9 mouse cellular contexts compared by ENCODE assay signal in genomic region chr10:81385603-81386306, GRCm38 (mm10). TPM values are rescaled to one million over a fixed set of nuclear protein-coding genes. Genes with fewer than 3 reads are reported as not detected.
DNase-seq lines count a peak whose midpoint lies in the region; ATAC-seq and TF ChIP-seq lines count a peak whose summit lies in the region.
"Had no signal": no experiment of that assay in that cellular context is flagged by ENCODE, and none has a peak within 500 bp of the region (broad histone marks: within the 10 kb centered on the region; RNA-seq: fewer than 3 reads in every experiment).

No protein-coding gene starts in this region.

- no peak for TF ChIP-seq POLR2A in small intestine, adult 2 months (IDR thresholded peaks at IDR 0.05; ENCODE audit: low read depth, low read length)

- no peak for ATAC-seq in megakaryocyte, adult 5-6 weeks (ENCODE audit: poor library complexity, severe bottlenecking)
- no peak for ATAC-seq in limb, embryonic 11.5 days (ENCODE audit: insufficient number of reproducible peaks, low FRiP score, low TSS enrichment, low read depth)

- H3K27me3 ChIP-seq in megakaryocyte, embryonic 14.5 days (replicated peaks): no peaks in the 10 kb centered on the region
- no peaks in the 10 kb centered on the region for H3K27me3 ChIP-seq in limb, embryonic 11.5 days (ENCODE audit: control insufficient read depth, insufficient read depth, low read length)
- H3K27me3 ChIP-seq in small intestine, adult 2 months (ENCODE audit: control insufficient read depth, insufficient read depth, low read length): no peaks in the 10 kb centered on the region

- no peak overlapping the region for H3K9ac ChIP-seq in limb, embryonic 11.5 days (ENCODE audit: low read length)

- H3K9me3 ChIP-seq in megakaryocyte, embryonic 14.5 days: no peaks in the 10 kb centered on the region
- no peaks in the 10 kb centered on the region for H3K9me3 ChIP-seq in limb, embryonic 11.5 days (ENCODE audit: control insufficient read depth, low read length)

- H3K36me3 ChIP-seq in megakaryocyte, embryonic 14.5 days (replicated peaks; ENCODE audit: low read length): peaks cover 47% of the 10 kb centered on the region
- H3K36me3 ChIP-seq in limb, embryonic 11.5 days (ENCODE audit: control insufficient read depth, insufficient read depth, low read length): peaks cover 19% of the 10 kb centered on the region; the same call in 1 of the 2 replicates
- H3K36me3 ChIP-seq in small intestine, adult 2 months (ENCODE audit: control insufficient read depth, insufficient read depth, low read length): peaks cover 21% of the 10 kb centered on the region; the same call in 1 of the 2 replicates

- H3K4me2 ChIP-seq in limb, embryonic 11.5 days (ENCODE audit: low read depth, severe bottlenecking): peak overlapping the region; percentile 91; the same call in 1 of the 2 replicates

- DNase-seq in adrenal gland, postnatal 10 days: peak; percentile 52
- DNase-seq in adrenal gland, postnatal 4 days (ENCODE audit: low spot score in 2 of 2): no peak
- DNase-seq in limb, embryonic 11.5 days (ENCODE audit: low spot score): no peak
- DNase-seq in frontal cortex, postnatal 14 days (ENCODE audit: low spot score in 2 of 2): no peak
- no peak for DNase-seq in urinary bladder, adult 2 months (ENCODE audit: low spot score)
- DNase-seq: kidney, adult 8-10 months had no signal

- no peak for TF ChIP-seq CTCF in small intestine, adult 2 months (IDR thresholded peaks at IDR 0.05; ENCODE audit: extremely low read depth, insufficient read length, insufficient replicate concordance, low read depth, low read length)

- H3K27ac ChIP-seq in limb, embryonic 11.5 days (replicated peaks; ENCODE audit: low read depth, low read length): no peak overlapping the region
- H3K27ac ChIP-seq in small intestine, adult 2 months (ENCODE audit: insufficient read depth, low read depth, low read length): no peak overlapping the region

- peaks cover 77% of the 10 kb centered on the region for H3K4me1 ChIP-seq in megakaryocyte, embryonic 14.5 days
- H3K4me1 ChIP-seq in limb, embryonic 11.5 days (ENCODE audit: control insufficient read depth, insufficient read depth, low read length): peaks cover 6% of the 10 kb centered on the region
- H3K4me1 ChIP-seq in small intestine, adult 2 months (ENCODE audit: control insufficient read depth, insufficient read depth, insufficient read length, low read length): peaks cover 28% of the 10 kb centered on the region

- 87% methylated on average over 22 of the region's 22 CpGs for WGBS in limb, embryonic 11.5 days
- WGBS in small intestine, adult 2 months: 65% methylated on average over 22 of the region's 22 CpGs

- peak overlapping the region; percentile 91 for H3K4me3 ChIP-seq in megakaryocyte, embryonic 14.5 days (replicated peaks)
- no peak overlapping the region for H3K4me3 ChIP-seq in limb, embryonic 11.5 days (ENCODE audit: low read depth, low read length)
- H3K4me3 ChIP-seq in small intestine, adult 2 months (ENCODE audit: low read depth, low read length): peak overlapping the region; percentile 68; the same call in 1 of the 2 replicates

RNA-seq across cellular contexts. Expression of gene Gm48551, which starts 1.5 kb away (rescaled TPM):
- total RNA-seq in adrenal gland, postnatal 10 days (2021): 1 to 10 TPM; 1.1 to 1.6 TPM
- total RNA-seq in adrenal gland, postnatal 4 days (2021): 1 to 10 TPM; 1.7 to 1.8 TPM
- polyA plus RNA-seq in megakaryocyte, embryonic 14.5 days (2012; ENCODE audit: insufficient read depth, low replicate concordance): 0.89 TPM in 1 of 2 replicates, not detected in the other
- 0.83 and 2.9 TPM in 2 replicates for total RNA-seq in megakaryocyte, adult 5-6 weeks (2015)
- 0.33 TPM in 1 of 2 replicates, not detected in the other for total RNA-seq in megakaryocyte, adult 5-6 weeks (2017)
- 2.1 and 2.8 TPM in 2 replicates for polyA plus RNA-seq in limb, embryonic 11.5 days (2014; fragmentation: Nextera tagmentation; extraction: Ambion mirVana)
- polyA plus RNA-seq in small intestine, adult 2 months (2012; rRNA removed): 1.8 and 4.8 TPM in 2 replicates
- polyA plus RNA-seq in urinary bladder, adult 2 months (2012; rRNA removed): 3.6 and 3.8 TPM in 2 replicates

RNA-seq across cellular contexts. Expression of gene Dohh, which starts 1.5 kb away (rescaled TPM):
- 10 to 100 TPM; 52.8 to 54.2 TPM for total RNA-seq in adrenal gland, postnatal 10 days (2021)
- total RNA-seq in adrenal gland, postnatal 4 days (2021): 10 to 100 TPM; 49.4 to 49.7 TPM
- 80.4 and 114 TPM in 2 replicates for polyA plus RNA-seq in megakaryocyte, embryonic 14.5 days (2012; ENCODE audit: insufficient read depth, low replicate concordance)
- 5.4 and 5.7 TPM in 2 replicates for total RNA-seq in megakaryocyte, adult 5-6 weeks (2015)
- 21.9 and 42.4 TPM in 2 replicates for total RNA-seq in megakaryocyte, adult 5-6 weeks (2017)
- polyA plus RNA-seq in limb, embryonic 11.5 days (2014; fragmentation: Nextera tagmentation; extraction: Ambion mirVana): 53.7 and 55.7 TPM in 2 replicates
- polyA plus RNA-seq in small intestine, adult 2 months (2012; rRNA removed): 86.8 and 113 TPM in 2 replicates
- 42.9 and 47.4 TPM in 2 replicates for polyA plus RNA-seq in urinary bladder, adult 2 months (2012; rRNA removed)

RNA-seq across cellular contexts. Expression of gene Gm48552, which starts 3.0 kb away (rescaled TPM):
- total RNA-seq in adrenal gland, postnatal 10 days (2021): 1 to 10 TPM in 1 of 2 experiments, under 1 TPM in 1; 0.45 to 1.9 TPM
- 1 to 10 TPM; 2.6 to 4.1 TPM for total RNA-seq in adrenal gland, postnatal 4 days (2021)
- 8.4 TPM in 1 of 2 replicates, not detected in the other for polyA plus RNA-seq in megakaryocyte, embryonic 14.5 days (2012; ENCODE audit: insufficient read depth, low replicate concordance)
- total RNA-seq in megakaryocyte, adult 5-6 weeks (2015): not detected in 2 replicates
- 0.26 and 1.4 TPM in 2 replicates for total RNA-seq in megakaryocyte, adult 5-6 weeks (2017)
- 0.40 and 1.0 TPM in 2 replicates for polyA plus RNA-seq in limb, embryonic 11.5 days (2014; fragmentation: Nextera tagmentation; extraction: Ambion mirVana)
- 2.9 and 5.0 TPM in 2 replicates for polyA plus RNA-seq in small intestine, adult 2 months (2012; rRNA removed)
- polyA plus RNA-seq in urinary bladder, adult 2 months (2012; rRNA removed): 2.7 and 3.6 TPM in 2 replicates

RNA-seq across cellular contexts. Expression of gene Smim24, which starts 7.1 kb away (rescaled TPM):
- 1 to 10 TPM; 1.2 to 1.6 TPM for total RNA-seq in adrenal gland, postnatal 10 days (2021)
- total RNA-seq in adrenal gland, postnatal 4 days (2021): 10 to 100 TPM in 1 of 2 experiments, 1 to 10 TPM in 1; 1.2 to 13.2 TPM
- 4.4 TPM in 1 of 2 replicates, not detected in the other for polyA plus RNA-seq in megakaryocyte, embryonic 14.5 days (2012; ENCODE audit: insufficient read depth, low replicate concordance)
- 30.6 and 34.0 TPM in 2 replicates for total RNA-seq in megakaryocyte, adult 5-6 weeks (2015)
- total RNA-seq in megakaryocyte, adult 5-6 weeks (2017): 6.5 and 11.5 TPM in 2 replicates
- polyA plus RNA-seq in limb, embryonic 11.5 days (2014; fragmentation: Nextera tagmentation; extraction: Ambion mirVana): 3.4 and 3.5 TPM in 2 replicates
- polyA plus RNA-seq in small intestine, adult 2 months (2012; rRNA removed): 2,702 and 6,898 TPM in 2 replicates
- polyA plus RNA-seq in urinary bladder, adult 2 months (2012; rRNA removed): 5.0 and 6.9 TPM in 2 replicates

RNA-seq across cellular contexts. Expression of gene Fzr1, which starts 7.4 kb away (rescaled TPM):
- total RNA-seq in adrenal gland, postnatal 10 days (2021): 10 to 100 TPM; 42.1 to 51.7 TPM
- total RNA-seq in adrenal gland, postnatal 4 days (2021): 10 to 100 TPM; 69.1 to 70.7 TPM
- polyA plus RNA-seq in megakaryocyte, embryonic 14.5 days (2012; ENCODE audit: insufficient read depth, low replicate concordance): 71.2 and 72.9 TPM in 2 replicates
- total RNA-seq in megakaryocyte, adult 5-6 weeks (2015): 22.7 and 23.8 TPM in 2 replicates
- 20.9 and 24.0 TPM in 2 replicates for total RNA-seq in megakaryocyte, adult 5-6 weeks (2017)
- 107 and 119 TPM in 2 replicates for polyA plus RNA-seq in limb, embryonic 11.5 days (2014; fragmentation: Nextera tagmentation; extraction: Ambion mirVana)
- polyA plus RNA-seq in small intestine, adult 2 months (2012; rRNA removed): 70.5 and 132 TPM in 2 replicates
- polyA plus RNA-seq in urinary bladder, adult 2 months (2012; rRNA removed): 34.1 and 34.4 TPM in 2 replicates
